Mouse (Mus musculus): ENCODE measurements around the gene Gm17078.
"Not testable (repeated sequence)": the region's sequence is repeated elsewhere in the genome, so short reads cannot be mapped to it uniquely, and the experiment has no call there.

The Gm17078 gene

GRCm38 (mm10) chr14:51611210-51611609 is at the start of gene Gm17078:
Gene Gm17078 (minus strand): TSS chr14:51611310.
- in situ Hi-C loops (cut with MboI, MseI): no loop called here

GRCm38 (mm10) chr14:51635566-51635965 is 24.5 kb upstream of the Gm17078 start, which contains the start of gene Gm4181:
Gene Gm4181 (minus strand): TSS chr14:51635666.
- in situ Hi-C loops (cut with MboI, MseI): not testable (repeated sequence)

DNA sequence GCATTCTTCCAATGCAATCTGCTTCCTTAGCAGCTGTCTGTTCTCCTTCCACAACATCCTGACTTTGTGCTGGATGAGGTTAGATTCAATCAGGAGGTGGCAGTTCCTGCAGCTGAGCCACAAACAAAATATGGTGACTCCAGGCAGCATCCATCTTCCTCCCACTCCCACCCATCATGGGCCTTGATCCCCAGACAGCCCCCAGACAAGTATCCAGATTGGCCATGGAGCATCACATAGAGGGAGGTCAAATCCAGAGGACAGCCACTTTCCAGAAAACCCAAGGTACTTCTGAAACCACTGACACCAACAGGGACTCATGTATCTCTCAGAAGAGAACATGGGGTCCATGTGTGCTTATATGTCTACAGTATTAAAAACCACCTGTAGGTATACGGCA is 21.3 kb upstream of the Gm17078 start:
- in situ Hi-C loops (cut with MboI, MseI): not testable (repeated sequence)

DNA sequence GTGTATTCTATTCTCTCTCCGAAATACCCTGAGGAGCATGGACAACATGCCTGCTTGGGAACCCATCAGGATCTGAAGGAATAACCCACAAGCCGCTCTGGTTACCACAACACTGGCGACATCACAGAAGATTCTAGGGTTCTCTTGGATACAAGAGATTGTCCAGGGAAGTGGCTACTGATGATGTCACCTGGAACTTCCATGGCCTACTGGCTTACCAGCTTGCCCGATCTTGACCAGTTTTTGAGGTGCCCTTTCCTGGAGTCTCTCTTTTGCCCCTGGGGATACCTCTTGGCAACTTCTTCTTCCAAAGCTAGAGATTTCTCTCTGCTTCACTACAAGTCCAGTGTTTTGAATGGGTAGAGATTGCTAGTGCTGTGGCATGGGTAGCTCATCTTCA is 19.1 kb downstream of the Gm17078 start, which contains the start of gene Gm17174:
Gene Gm17174, minus strand, starts transcription at position 101 of the 400 bp plus-strand sequence.
- in situ Hi-C loops (cut with MboI, MseI): not testable (repeated sequence)

DNA sequence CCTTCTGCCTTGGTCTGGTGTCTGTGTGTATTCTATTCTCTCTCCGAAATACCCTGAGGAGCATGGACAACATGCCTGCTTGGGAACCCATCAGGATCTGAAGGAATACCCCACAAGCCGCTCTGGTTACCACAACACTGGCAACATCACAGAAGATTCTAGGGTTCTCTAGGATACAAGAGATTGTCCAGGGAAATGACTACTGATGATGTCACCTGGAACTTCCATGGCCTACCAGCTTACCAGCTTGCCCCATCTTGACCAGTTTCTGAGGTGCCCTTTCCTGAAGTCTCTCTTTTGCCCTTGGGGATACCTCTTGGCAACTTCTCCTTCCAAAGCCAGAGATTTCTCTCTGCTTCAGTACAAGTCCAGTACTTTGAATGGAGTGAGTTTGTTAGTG is 37.1 kb downstream of the Gm17078 start, which contains the start of gene Gm17175:
Gene Gm17175, minus strand, starts transcription at position 101 of the 400 bp plus-strand sequence.
- in situ Hi-C loops (cut with MboI, MseI): not testable (repeated sequence)
